Mouse (Mus musculus) left cerebral cortex, adult 11 months (tissue): Measurements from ENCODE around the gene Prdx2.

Experiments
- DNase-seq: peaks from one replicate; pipeline ENCODE4 v3.0.0; 2022; ENCODE audit warnings: low spot score

Prdx2 gene

GRCm38 (mm10) chr8:84969241-84970134 lies at the start of gene Prdx2, which contains the start of the genes Gm49661 and Rnaseh2a:
TSS of gene Prdx2 (plus strand) at chr8:84969587.
TSS of gene Gm49661 (minus strand) at chr8:84969433.
TSS of gene Rnaseh2a (minus strand) at chr8:84969767.
- DNase-seq, result no peak

- no peak for DNase-seq
These were observed 47.8 kb upstream of the Prdx2 start for GRCm38 (mm10) chr8:84921596-84921995.

- DNase-seq, result no peak
These were observed 43.8 kb upstream of the Prdx2 start for GRCm38 (mm10) chr8:84925557-84925956.

GRCm38 (mm10) chr8:84927513-84927912 lies 41.9 kb upstream of the Prdx2 start:
- DNase-seq, result no peak

- DNase-seq, result no peak
These were observed 40.7 kb upstream of the Prdx2 start for GRCm38 (mm10) chr8:84928456-84929306.

- DNase-seq, result no peak
These were observed 38.8 kb upstream of the Prdx2 start for GRCm38 (mm10) chr8:84930582-84930981.

GRCm38 (mm10) chr8:84933767-84934559 lies 35.4 kb upstream of the Prdx2 start:
- DNase-seq, result no peak

GRCm38 (mm10) chr8:84934860-84935259 lies 34.5 kb upstream of the Prdx2 start:
- DNase-seq, result no peak

- no peak for DNase-seq
These were observed 33.9 kb upstream of the Prdx2 start for GRCm38 (mm10) chr8:84935489-84935888.

GRCm38 (mm10) chr8:84936041-84936961 lies 33.1 kb upstream of the Prdx2 start:
- no peak for DNase-seq

- DNase-seq, result no peak
These were observed 32.3 kb upstream of the Prdx2 start, which contains the start of gene Mast1 for GRCm38 (mm10) chr8:84936962-84937546. TSS of gene Mast1 (minus strand) at chr8:84937359.

- DNase-seq, result no peak
These were observed 31.5 kb upstream of the Prdx2 start for GRCm38 (mm10) chr8:84937620-84938485.

GRCm38 (mm10) chr8:84943699-84944098 lies 25.7 kb upstream of the Prdx2 start:
- DNase-seq, result no peak

- no peak for DNase-seq
These were observed 24.8 kb upstream of the Prdx2 start for GRCm38 (mm10) chr8:84944478-84945160.

- no peak for DNase-seq
These were observed 24.2 kb upstream of the Prdx2 start for GRCm38 (mm10) chr8:84945235-84945632.

- no peak for DNase-seq
These were observed 23.5 kb upstream of the Prdx2 start for GRCm38 (mm10) chr8:84945633-84946527.

GRCm38 (mm10) chr8:84946528-84947240 lies 22.7 kb upstream of the Prdx2 start, which contains the start of gene Rtbdn:
TSS of gene Rtbdn (plus strand) at chr8:84946991.
- no peak for DNase-seq
